Mouse (Mus musculus): ENCODE results near the gene Ptbp1. TPM values are rescaled to one million over a fixed set of nuclear protein-coding genes. Genes with fewer than 3 reads are reported as not detected.

Ptbp1 gene
- polyA plus RNA-seq, 1 experiment from 2014 or later = 325 TPM

- 23% methylated on average over 9 of the region's 9 CpGs for WGBS
- H3K4me3 ChIP-seq (replicated peaks) = no peak overlapping the region
- H3K4me1 ChIP-seq = 0 out of 2 replicates have a peak, but pooled peaks cover 3% of the 10 kb centered on the region
- no peak overlapping the region for H3K27ac ChIP-seq (replicated peaks)
- no peak overlapping the region for H3K4me2 ChIP-seq (replicated peaks)
- no peaks in the 10 kb centered on the region for H3K36me3 ChIP-seq
- no peak overlapping the region for H3K9ac ChIP-seq
- ATAC-seq (ENCODE audit: insufficient number of reproducible peaks, low FRiP score, low TSS enrichment, low read depth) = peak; percentile 42; the same call in 1 of the 2 replicates
- no peaks in the 10 kb centered on the region for H3K9me3 ChIP-seq (replicated peaks)
- H3K27me3 ChIP-seq = no peaks in the 10 kb centered on the region
Observed at GRCm38 (mm10) chr10:79834769-79835398, 19.3 kb upstream of the Ptbp1 start.

GRCm38 (mm10) chr10:79836918-79837317, 17.3 kb upstream of the Ptbp1 start:
- H3K4me2 ChIP-seq (replicated peaks) = no peak overlapping the region
- 90% methylated on average over 3 of the region's 3 CpGs for WGBS
- H3K4me1 ChIP-seq = peaks cover 20% of the 10 kb centered on the region; the same call in 1 of the 2 replicates
- no peak overlapping the region for H3K4me3 ChIP-seq (replicated peaks)
- no peaks in the 10 kb centered on the region for H3K36me3 ChIP-seq
- H3K27me3 ChIP-seq = no peaks in the 10 kb centered on the region
- no peak overlapping the region for H3K9ac ChIP-seq
- no peak overlapping the region for H3K27ac ChIP-seq (replicated peaks)
- H3K9me3 ChIP-seq (replicated peaks) = no peaks in the 10 kb centered on the region
- no peak for ATAC-seq (ENCODE audit: insufficient number of reproducible peaks, low FRiP score, low TSS enrichment, low read depth)

GRCm38 (mm10) chr10:79838151-79838550, 16.1 kb upstream of the Ptbp1 start:
- no peak overlapping the region for H3K4me2 ChIP-seq (replicated peaks)
- no peaks in the 10 kb centered on the region for H3K27me3 ChIP-seq
- H3K9ac ChIP-seq = no peak overlapping the region
- H3K36me3 ChIP-seq = no peaks in the 10 kb centered on the region
- ATAC-seq (ENCODE audit: insufficient number of reproducible peaks, low FRiP score, low TSS enrichment, low read depth) = no peak
- no peaks in the 10 kb centered on the region for H3K9me3 ChIP-seq (replicated peaks)
- H3K4me3 ChIP-seq (replicated peaks) = no peak overlapping the region
- H3K4me1 ChIP-seq = peaks cover 27% of the 10 kb centered on the region
- no peak overlapping the region for H3K27ac ChIP-seq (replicated peaks)
- WGBS = 46% methylated on average over 2 of the region's 2 CpGs

- ATAC-seq (ENCODE audit: insufficient number of reproducible peaks, low FRiP score, low TSS enrichment, low read depth) = no peak
Observed at GRCm38 (mm10) chr10:79840091-79840490, 14.1 kb upstream of the Ptbp1 start.

GRCm38 (mm10) chr10:79840644-79841551, 13.3 kb upstream of the Ptbp1 start:
- Histone ChIP-seq H3K4me2 (replicated peaks) (peak overlapping the region; percentile 65), H3K36me3 (no peaks in the 10 kb centered on the region), H3K9me3 (replicated peaks) (no peaks in the 10 kb centered on the region), H3K4me1 (peaks cover 30% of the 10 kb centered on the region), H3K27ac (replicated peaks) (peak overlapping the region; percentile 97), H3K27me3 (no peaks in the 10 kb centered on the region), H3K4me3 (replicated peaks) (peak overlapping the region; percentile 44), H3K9ac (peak overlapping the region; percentile 26)
- WGBS = under 1% methylated on average over 24 of the region's 24 CpGs
- peak; percentile 95 for ATAC-seq (ENCODE audit: insufficient number of reproducible peaks, low FRiP score, low TSS enrichment, low read depth)

More at GRCm38 (mm10) chr10:79840091-79840490, 14.1 kb upstream of the Ptbp1 start:
- H3K4me2 ChIP-seq (replicated peaks) = peak overlapping the region; percentile 65
- peak overlapping the region; percentile 44; the same call in 1 of the 2 replicates for H3K4me3 ChIP-seq (replicated peaks)
- H3K27ac ChIP-seq (replicated peaks) = peak overlapping the region; percentile 97
- no peaks in the 10 kb centered on the region for H3K36me3 ChIP-seq
- peaks cover 30% of the 10 kb centered on the region for H3K4me1 ChIP-seq
- H3K9ac ChIP-seq = no peak overlapping the region
- H3K27me3 ChIP-seq = no peaks in the 10 kb centered on the region
- WGBS = 92% methylated on average over 3 of the region's 3 CpGs
- no peaks in the 10 kb centered on the region for H3K9me3 ChIP-seq (replicated peaks)

- H3K27ac ChIP-seq (replicated peaks) = peak overlapping the region; percentile 1; the same call in 1 of the 2 replicates
- ATAC-seq (ENCODE audit: insufficient number of reproducible peaks, low FRiP score, low TSS enrichment, low read depth) = no peak
Observed at GRCm38 (mm10) chr10:79842322-79842721, 11.9 kb upstream of the Ptbp1 start.

GRCm38 (mm10) chr10:79843476-79843875, 10.8 kb upstream of the Ptbp1 start:
- no peak for ATAC-seq (ENCODE audit: insufficient number of reproducible peaks, low FRiP score, low TSS enrichment, low read depth)
- Histone ChIP-seq H3K4me1 (peaks cover 30% of the 10 kb centered on the region), H3K27ac (replicated peaks) (no peak overlapping the region), H3K4me2 (replicated peaks) (no peak overlapping the region), H3K9ac (no peak overlapping the region), H3K27me3 (no peaks in the 10 kb centered on the region), H3K9me3 (replicated peaks) (no peaks in the 10 kb centered on the region), H3K36me3 (no peaks in the 10 kb centered on the region), H3K4me3 (replicated peaks) (no peak overlapping the region)
- 36% methylated on average over 6 of the region's 6 CpGs for WGBS

More at GRCm38 (mm10) chr10:79842322-79842721, 11.9 kb upstream of the Ptbp1 start:
- Histone ChIP-seq H3K9ac (no peak overlapping the region), H3K4me2 (replicated peaks) (no peak overlapping the region), H3K4me3 (replicated peaks) (no peak overlapping the region), H3K36me3 (no peaks in the 10 kb centered on the region), H3K4me1 (peaks cover 30% of the 10 kb centered on the region), H3K27me3 (no peaks in the 10 kb centered on the region), H3K9me3 (replicated peaks) (no peaks in the 10 kb centered on the region)
- WGBS = 66% methylated on average over 3 of the region's 3 CpGs

- no peak for ATAC-seq (ENCODE audit: insufficient number of reproducible peaks, low FRiP score, low TSS enrichment, low read depth)
- H3K27ac ChIP-seq (replicated peaks) = no peak overlapping the region
- no peaks in the 10 kb centered on the region for H3K36me3 ChIP-seq
- peaks cover 26% of the 10 kb centered on the region for H3K4me1 ChIP-seq
- 54% methylated on average over 5 of the region's 5 CpGs for WGBS
- H3K9ac ChIP-seq = no peak overlapping the region
- H3K4me3 ChIP-seq (replicated peaks) = no peak overlapping the region
- H3K4me2 ChIP-seq (replicated peaks) = no peak overlapping the region
- H3K27me3 ChIP-seq = no peaks in the 10 kb centered on the region
- no peaks in the 10 kb centered on the region for H3K9me3 ChIP-seq (replicated peaks)
Observed at GRCm38 (mm10) chr10:79846553-79846952, 7.7 kb upstream of the Ptbp1 start.

GRCm38 (mm10) chr10:79849941-79850628, 4.1 kb upstream of the Ptbp1 start:
- WGBS = 79% methylated on average over 8 of the region's 8 CpGs

GRCm38 (mm10) chr10:79851653-79852052, 2.6 kb upstream of the Ptbp1 start:
- H3K27ac ChIP-seq (replicated peaks) = peak overlapping the region; percentile 100
- H3K9ac ChIP-seq = no peak overlapping the region
- peak overlapping the region; percentile 71 for H3K4me2 ChIP-seq (replicated peaks)
- 53% methylated on average over 3 of the region's 3 CpGs for WGBS
- H3K4me3 ChIP-seq (replicated peaks) = 0 out of 2 replicates have a peak overlapping the region, but pooled peaks have one; percentile 97
- H3K9me3 ChIP-seq (replicated peaks) = no peaks in the 10 kb centered on the region
- peaks cover 4% of the 10 kb centered on the region; the same call in 1 of the 2 replicates for H3K36me3 ChIP-seq
- H3K27me3 ChIP-seq = no peaks in the 10 kb centered on the region
- H3K4me1 ChIP-seq = peaks cover 38% of the 10 kb centered on the region
- no peak for ATAC-seq (ENCODE audit: insufficient number of reproducible peaks, low FRiP score, low TSS enrichment, low read depth)

More at GRCm38 (mm10) chr10:79849941-79850628, 4.1 kb upstream of the Ptbp1 start:
- no peak overlapping the region for H3K4me2 ChIP-seq (replicated peaks)
- H3K27ac ChIP-seq (replicated peaks) = peak overlapping the region; percentile 41; the same call in 1 of the 2 replicates
- peaks cover 29% of the 10 kb centered on the region for H3K4me1 ChIP-seq
- no peak overlapping the region for H3K4me3 ChIP-seq (replicated peaks)
- no peaks in the 10 kb centered on the region for H3K9me3 ChIP-seq (replicated peaks)
- H3K9ac ChIP-seq = no peak overlapping the region
- ATAC-seq (ENCODE audit: insufficient number of reproducible peaks, low FRiP score, low TSS enrichment, low read depth) = no peak
- no peaks in the 10 kb centered on the region for H3K36me3 ChIP-seq
- no peaks in the 10 kb centered on the region for H3K27me3 ChIP-seq
